Mouse (Mus musculus) urinary bladder, postnatal 10 days (tissue): ENCODE measurements around the gene Pced1b.
"Not testable (repeated sequence)": the region's sequence is repeated elsewhere in the genome, so short reads cannot be mapped to it uniquely, and the experiment has no call there.

ENCODE experiments used
- DNase-seq: peaks from one replicate; pipeline ENCODE4 v3.0.0; 2022; ENCODE audit warnings: low spot score

Pced1b gene

DNA sequence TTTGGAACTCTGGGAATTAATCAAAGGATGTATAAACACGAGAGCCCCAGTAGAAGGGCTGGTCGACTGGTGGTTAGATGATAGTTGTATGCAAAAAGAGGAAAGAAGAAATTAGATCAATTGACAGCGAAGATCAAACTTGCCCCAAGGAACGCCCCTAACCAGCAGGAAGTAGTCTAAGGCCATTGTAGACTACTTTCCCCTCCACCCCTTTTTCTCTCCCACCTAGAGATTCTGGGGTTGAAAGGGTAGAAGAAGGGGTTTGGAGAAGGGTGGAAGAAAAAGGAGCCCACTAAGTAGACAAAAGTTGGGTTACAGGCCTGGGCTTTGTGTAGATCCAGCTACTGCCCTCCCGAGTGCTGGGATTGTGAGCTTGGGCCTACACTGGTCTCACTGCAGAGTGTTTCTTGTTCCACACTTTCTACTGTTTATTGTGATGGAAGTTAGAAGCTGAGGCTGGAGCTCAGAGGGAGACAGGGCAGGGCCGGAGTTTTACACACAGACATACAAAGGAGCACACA, 125.8 kb downstream of the Pced1b start:
- no peak for DNase-seq

- no peak for DNase-seq
Observed at GRCm38 (mm10) chr15:97373203-97374084, 126.5 kb downstream of the Pced1b start.

DNA sequence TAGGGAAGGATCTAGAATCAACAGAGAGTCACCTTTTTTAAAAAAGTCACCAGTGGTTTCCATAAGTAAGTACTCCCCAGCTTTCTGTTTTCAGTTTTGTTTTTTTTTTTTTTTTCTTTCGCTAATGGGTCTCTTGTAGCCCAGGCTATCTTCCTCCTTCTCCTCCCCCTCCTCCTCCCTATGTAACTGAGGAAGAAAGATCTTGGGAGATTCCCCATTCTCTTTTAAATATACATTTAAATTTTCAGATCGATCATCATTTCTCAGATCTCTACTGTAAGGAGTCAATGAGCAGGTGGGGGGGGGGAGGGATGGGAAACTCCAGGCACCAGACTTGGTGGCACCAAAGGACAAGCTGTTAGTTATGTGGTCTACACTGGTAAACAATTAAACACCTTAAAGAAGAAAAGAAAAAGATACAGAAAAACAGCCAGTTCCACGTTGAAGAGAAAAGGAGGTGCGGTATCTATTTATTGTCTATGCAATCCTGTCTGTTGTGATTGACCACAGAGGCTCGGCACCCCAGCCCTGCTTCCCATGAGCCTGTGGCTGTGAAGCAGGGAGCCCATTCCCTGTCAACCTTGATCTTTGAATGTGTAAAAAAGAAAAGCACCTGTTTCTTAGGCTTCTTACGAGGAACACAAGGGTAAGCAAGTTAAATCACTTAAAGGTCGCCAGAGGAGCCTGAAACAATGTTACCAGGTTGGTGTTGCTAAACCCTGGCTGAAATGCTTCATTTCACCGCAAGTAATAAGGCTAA, 127.4 kb downstream of the Pced1b start:
- DNase-seq = no peak

- DNase-seq = no peak
Observed at GRCm38 (mm10) chr15:97374845-97375720, 128.2 kb downstream of the Pced1b start.

- no peak for DNase-seq
Observed at GRCm38 (mm10) chr15:97376081-97376742, 129.3 kb downstream of the Pced1b start.

DNA sequence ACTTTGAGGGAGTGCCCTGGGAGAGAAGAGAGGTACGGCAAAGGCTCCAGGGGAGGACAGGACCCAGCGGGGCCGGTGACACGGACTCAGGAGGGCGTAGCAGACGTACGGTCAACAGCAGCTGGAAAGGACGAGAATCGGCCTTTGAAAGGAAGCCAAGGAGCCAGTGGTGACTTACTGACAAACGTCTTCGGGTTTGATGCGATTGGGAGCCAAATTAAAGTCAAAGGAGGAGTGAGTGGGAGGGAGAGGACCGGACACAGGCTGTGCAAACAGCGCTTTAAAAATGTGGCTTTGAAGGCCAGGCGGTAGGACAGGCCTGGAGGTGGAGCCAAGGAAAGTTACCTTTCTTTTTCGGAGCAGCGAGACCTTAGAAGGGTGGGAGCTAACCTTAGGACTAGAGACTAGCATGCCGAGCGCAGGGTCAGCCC, 129.9 kb downstream of the Pced1b start:
- DNase-seq = no peak

DNA sequence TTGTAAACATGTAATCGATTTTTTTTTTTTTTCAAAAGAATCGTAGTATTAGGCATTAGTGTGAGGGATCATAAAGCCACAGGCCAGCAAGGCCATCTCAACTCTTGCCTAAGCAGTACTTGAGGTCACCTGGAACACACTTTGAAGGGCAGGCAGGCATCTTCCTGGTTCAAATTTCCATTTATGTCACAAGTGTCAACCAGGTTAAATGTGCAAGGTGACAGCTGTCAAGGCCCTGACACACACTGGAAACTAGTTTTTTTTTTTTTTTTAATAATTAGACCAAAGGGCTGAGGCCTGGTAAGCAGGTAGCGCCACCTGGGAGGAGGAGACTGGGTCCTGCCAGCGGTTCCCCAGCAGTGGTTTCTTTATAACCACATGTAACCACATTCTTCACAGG, 131.2 kb downstream of the Pced1b start:
- DNase-seq = no peak

DNA sequence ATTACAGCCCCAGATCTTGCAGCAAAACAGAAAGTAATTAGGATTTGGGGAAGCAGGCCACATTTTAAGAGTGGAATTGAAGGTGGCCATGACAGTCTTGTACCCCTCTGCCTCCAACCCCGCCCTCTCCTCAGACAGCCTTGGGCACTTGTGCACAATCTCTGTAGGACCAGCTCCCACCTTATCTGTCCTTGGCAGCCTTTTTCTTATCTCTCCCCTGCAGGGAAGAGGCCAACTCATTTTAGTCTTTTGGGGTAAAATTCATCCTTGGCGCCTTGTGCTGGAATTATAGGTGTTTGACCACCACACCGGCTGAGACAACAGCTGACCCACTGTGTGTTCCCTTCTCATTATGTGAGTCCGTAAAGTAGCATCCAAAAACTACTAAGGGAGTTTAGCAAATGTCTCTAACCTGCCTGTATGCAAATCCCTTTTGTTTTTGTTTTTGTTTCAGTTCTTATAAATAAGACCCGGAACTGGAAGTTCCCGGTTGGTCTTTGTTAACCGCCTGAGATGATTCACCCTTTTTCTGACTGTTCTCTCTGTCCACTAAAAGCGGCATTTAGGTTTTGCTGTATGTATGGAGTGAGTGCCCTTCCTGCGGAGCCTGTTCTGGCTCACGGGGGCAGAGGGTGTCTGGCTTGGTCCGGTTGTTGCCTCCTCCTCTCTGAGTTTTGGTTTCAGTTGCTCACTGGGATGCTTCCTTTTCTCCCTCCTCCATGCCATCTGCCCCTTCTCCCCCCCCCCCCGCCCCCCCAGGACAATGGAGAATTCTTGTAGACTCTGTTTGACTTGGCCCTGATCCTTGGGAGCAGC, 132.8 kb downstream of the Pced1b start:
- no peak for DNase-seq

DNA sequence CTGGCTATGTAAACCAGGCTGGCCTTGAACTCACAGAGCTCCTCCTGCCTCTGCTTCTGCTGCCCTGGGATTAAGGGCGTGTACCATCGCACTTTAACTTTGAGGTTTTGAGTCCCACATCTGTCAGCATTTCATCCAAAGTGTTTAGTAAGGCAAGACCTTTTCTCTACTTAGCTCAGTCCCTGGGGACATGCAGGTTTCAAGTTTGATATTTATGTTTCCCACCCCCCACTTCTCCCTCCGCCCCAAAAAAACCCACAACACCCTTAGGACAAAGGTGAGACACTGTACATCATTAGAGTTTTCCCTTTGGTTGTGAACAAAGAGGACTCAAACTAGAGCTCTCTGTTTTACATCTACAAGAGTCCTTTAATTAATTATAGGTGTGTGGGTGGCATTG, 135.7 kb downstream of the Pced1b start:
- no peak for DNase-seq

DNA sequence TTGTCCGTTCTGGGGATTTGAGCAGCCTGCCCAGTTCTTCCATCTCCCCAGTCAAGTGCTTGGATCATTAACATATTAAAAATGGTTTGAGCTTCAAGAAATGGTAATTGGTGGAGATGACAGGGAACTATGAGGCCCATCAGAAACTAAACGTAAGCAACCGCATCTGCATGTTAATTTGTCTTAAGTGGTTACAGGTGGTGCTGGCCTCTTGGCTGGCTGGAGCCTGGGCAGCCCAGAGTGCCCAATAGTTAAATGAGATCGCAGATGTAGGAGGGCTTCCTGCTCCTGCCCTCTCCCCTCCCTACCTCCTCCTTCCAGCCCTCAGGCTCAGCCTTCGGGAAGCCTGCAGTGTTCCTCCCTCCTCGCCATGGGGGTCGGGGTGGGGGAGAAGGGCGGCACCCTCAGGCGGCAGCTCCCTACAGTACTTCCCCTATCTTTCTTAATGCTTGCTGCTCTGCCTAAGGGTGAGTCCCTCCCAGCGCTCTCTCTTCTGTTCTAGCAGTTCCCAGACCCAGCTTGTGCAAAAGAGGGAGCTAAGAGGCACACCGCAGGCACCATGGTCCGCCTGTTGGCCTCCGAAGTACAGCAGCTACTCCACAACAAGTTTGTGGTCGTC, 136.7 kb downstream of the Pced1b start:
- DNase-seq = no peak

- no peak for DNase-seq
Observed at GRCm38 (mm10) chr15:97384170-97385018, 137.5 kb downstream of the Pced1b start.

DNA sequence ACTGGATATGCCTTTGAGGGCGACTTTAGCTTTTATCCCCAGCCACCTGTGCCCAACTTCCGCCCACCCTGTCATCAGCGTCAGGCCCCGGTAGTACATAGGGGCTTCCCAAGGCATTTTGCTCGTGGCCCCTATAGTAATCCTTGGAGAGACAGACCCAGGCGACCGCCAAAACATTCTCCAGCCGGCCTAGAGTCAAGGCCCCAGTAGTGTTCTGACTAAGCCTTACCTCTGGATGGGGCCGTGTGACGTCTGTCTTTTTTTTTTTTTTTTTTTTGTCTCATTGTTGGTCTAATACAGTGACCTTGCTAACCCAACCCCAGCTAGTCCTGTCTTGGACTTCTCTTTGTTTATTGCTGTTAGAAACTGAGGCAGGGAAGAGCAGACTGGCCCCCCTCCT, 138.3 kb downstream of the Pced1b start:
- not testable (repeated sequence) for DNase-seq

- no peak for DNase-seq
Observed at GRCm38 (mm10) chr15:97387793-97388192, 140.9 kb downstream of the Pced1b start.

DNA sequence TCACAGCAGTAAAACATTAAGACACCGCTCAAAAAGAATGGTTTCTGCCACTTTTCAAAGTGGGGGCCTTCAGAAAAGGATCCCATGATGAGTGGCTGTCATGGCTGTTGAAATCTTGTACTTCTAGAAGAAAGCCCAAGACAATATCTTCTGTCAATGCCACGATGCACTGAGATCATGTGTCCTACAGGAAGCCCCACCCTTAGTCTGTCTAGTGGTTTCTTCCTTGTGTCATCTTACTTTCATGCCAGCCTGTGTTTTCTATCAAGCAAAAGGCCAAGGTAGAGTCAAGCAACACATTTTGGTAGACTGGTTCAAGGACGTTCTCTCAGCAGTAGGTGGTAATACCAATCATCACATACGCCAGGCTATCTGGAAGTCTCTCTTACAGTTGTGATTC, 142.7 kb downstream of the Pced1b start:
- no peak for DNase-seq

- DNase-seq = no peak
Observed at GRCm38 (mm10) chr15:97390778-97391177, 143.9 kb downstream of the Pced1b start.

DNA sequence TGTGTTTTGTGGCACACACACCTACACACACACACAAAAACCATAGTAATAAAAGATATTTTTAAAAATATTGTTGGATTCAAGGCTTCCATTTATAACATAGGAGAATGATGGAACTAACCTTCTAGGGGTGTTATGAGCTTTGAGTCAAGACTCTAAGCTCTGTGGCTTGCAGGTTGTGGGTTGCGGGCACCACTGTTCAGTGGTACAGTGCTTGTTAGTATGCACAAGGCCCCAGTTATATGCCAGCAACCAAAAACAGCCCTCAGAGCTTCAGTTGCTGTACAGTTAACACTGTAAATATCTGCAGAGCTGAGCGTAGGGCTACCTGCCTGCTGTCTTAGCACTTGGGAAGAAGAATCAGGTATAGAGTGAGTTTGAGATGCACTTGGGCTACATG, 144.5 kb downstream of the Pced1b start:
- no peak for DNase-seq

GRCm38 (mm10) chr15:97394561-97394960, 147.7 kb downstream of the Pced1b start:
- no peak for DNase-seq

DNA sequence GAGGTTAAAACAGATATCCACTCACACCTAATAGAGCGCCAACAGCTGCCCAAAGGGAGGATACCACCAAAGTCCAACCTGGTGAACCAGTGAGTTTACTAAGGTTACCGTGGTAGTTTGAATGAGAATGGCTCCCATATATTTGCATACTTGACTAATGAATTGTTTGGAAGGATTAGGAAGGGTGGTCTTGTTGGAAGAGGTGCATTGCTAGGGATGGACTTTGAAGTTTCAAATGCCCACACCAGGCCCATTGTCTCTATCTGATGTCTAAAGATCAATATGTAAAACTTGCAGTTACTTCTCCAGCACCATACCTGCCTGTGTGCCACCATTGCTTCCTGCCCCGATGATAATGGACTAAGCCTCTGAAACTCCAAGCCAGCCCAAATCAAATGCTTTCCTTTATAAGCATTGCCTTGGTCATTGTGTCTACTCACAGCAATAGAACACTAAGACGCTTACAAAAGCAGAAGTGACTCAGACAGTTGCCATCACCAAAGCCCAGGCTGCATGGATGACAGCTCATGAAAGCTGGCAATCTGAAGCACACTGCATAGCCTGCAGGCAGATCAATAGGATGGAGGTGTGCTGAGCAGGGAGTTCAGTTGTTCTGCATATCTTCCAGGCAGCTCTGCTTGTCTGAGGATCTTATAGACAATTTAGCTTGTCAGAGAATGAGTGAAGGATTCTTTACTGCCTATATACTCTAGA, 149.8 kb downstream of the Pced1b start:
- no peak for DNase-seq

DNA sequence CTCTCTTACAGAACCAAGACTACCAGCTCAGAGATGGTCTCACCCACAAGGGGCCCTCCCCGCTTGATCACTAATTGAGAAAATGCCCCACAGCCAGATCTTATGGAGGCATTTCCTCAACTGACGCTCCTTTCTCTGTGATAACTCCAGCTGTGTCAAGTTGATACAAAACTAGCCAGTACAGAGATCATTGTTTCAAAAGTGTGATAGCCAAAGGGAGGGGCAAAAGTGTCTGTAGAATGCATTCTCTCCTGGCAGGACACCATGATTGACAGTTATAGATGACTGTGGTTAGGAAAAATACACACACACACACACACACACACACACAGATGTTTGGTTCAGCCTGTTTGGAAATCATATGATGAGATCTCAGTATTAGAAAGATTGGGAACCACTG, 150.9 kb downstream of the Pced1b start:
- DNase-seq = no peak
